Mouse (Mus musculus): ENCODE measurements at regions not wholly inside any gene's neighbourhood (a gene's known extent, or its start where the extent isn't known, plus 50 kb on each side); places are given as distances from the start of the nearest gene placed in this dataset.

- Histone ChIP-seq H3K4me3 (ENCODE audit: low read depth, low read length) (no peak overlapping the region), H3K27ac (ENCODE audit: insufficient read depth, low read length) (no peak overlapping the region), H3K36me3 (ENCODE audit: control insufficient read depth, insufficient read depth, low read length, poor library complexity, severe bottlenecking) (no peaks in the 10 kb centered on the region), H3K9ac (ENCODE audit: low read depth, poor library complexity, severe bottlenecking) (no peak overlapping the region), H3K4me1 (ENCODE audit: control insufficient read depth, insufficient read depth, low read length) (no peaks in the 10 kb centered on the region), H3K9me3 (replicated peaks; ENCODE audit: control insufficient read depth, insufficient read depth, low read length, poor library complexity, severe bottlenecking) (no peaks in the 10 kb centered on the region), H3K27me3 (ENCODE audit: control insufficient read depth, insufficient read depth, low read length, poor library complexity, severe bottlenecking) (no peaks in the 10 kb centered on the region)
- TF ChIP-seq EP300 (IDR thresholded peaks at IDR 0.05; ENCODE audit: insufficient read depth, low read depth, low read length) (no peak), POLR2A (IDR thresholded peaks at IDR 0.05; ENCODE audit: insufficient read depth, low read length) (no peak), CTCF (IDR thresholded peaks at IDR 0.05; ENCODE audit: low read depth, low read length) (no peak)
These were observed 514.7 kb upstream of the Nbea start for GRCm38 (mm10) chr3:56698248-56698647.

DNA sequence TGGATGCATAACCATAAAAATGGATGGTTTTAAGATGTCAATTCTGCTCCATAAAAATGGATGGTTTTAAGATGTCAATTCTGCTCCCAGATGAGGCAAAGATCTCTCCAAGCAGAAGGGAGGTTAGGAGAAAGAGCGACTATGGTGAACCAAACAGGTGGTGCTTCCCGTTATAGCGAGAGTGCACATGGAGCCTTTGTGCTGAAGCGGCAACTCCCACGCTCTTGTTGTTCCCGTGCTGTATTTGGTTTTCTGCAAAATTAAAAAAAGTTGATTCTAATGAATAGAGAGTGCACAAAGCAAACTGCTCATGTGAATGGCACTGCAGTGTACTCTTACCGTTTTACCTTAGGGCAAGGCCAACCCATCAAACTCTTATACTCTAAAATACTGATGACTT is 497.5 kb upstream of the Nbea start:
- Histone ChIP-seq H3K27me3 (ENCODE audit: control insufficient read depth, insufficient read depth, low read length, poor library complexity, severe bottlenecking) (no peaks in the 10 kb centered on the region), H3K4me3 (ENCODE audit: low read depth, low read length) (no peak overlapping the region), H3K4me1 (ENCODE audit: control insufficient read depth, insufficient read depth, low read length) (no peaks in the 10 kb centered on the region), H3K9me3 (replicated peaks; ENCODE audit: control insufficient read depth, insufficient read depth, low read length, poor library complexity, severe bottlenecking) (no peaks in the 10 kb centered on the region), H3K27ac (ENCODE audit: insufficient read depth, low read length) (no peak overlapping the region), H3K9ac (ENCODE audit: low read depth, poor library complexity, severe bottlenecking) (no peak overlapping the region), H3K36me3 (ENCODE audit: control insufficient read depth, insufficient read depth, low read length, poor library complexity, severe bottlenecking) (no peaks in the 10 kb centered on the region)
- TF ChIP-seq POLR2A (IDR thresholded peaks at IDR 0.05; ENCODE audit: insufficient read depth, low read length) (no peak), CTCF (IDR thresholded peaks at IDR 0.05; ENCODE audit: low read depth, low read length) (no peak), EP300 (IDR thresholded peaks at IDR 0.05; ENCODE audit: insufficient read depth, low read depth, low read length) (no peak)

DNA sequence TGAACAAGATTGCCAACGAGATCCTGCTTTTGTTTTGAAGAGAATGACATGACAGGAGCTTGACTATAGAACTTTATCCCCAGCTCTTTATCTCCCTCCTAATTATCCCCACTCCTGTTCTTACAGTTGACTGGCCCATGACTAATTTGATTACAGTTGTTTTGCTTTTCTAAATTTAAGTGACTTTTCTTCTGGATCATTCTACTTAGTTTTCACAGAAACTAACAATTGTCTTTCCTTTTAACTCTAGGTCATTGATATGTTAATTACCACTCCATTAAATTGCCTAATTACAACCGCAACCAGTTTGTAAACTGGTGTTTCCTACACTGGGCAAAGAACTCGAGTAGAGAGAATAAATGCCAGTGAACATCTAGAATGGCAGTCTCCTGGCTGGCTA is 485.3 kb upstream of the Nbea start:
- no peaks in the 10 kb centered on the region for H3K27me3 ChIP-seq (ENCODE audit: control insufficient read depth, insufficient read depth, low read length, poor library complexity, severe bottlenecking)
- H3K4me1 ChIP-seq (ENCODE audit: control insufficient read depth, insufficient read depth, low read length), result no peaks in the 10 kb centered on the region

DNA sequence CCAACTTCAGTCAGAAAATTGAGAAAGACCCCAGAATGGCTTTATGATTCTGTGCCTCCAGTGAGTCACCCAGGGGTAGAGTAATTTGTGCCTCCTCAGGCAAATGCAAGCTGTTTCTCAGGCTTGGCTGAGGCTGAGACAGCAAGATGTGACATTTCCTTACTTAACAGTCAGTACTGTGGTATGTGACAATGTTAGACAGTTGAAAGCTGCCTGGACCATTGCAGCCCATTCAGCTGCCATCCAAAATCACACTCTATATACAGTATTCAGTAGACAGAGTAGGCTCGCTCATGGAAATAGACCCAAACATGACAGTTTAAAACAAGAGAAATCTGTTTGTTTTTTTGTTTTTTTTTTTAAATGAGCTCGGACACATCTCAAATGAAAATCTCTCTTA is 477.1 kb upstream of the Nbea start:
- no peaks in the 10 kb centered on the region for H3K36me3 ChIP-seq (ENCODE audit: control insufficient read depth, insufficient read depth, low read length, poor library complexity, severe bottlenecking)
- H3K4me1 ChIP-seq (ENCODE audit: control insufficient read depth, insufficient read depth, low read length), result no peaks in the 10 kb centered on the region
- no peak overlapping the region for H3K27ac ChIP-seq (ENCODE audit: insufficient read depth, low read length)
- H3K4me3 ChIP-seq (ENCODE audit: low read depth, low read length), result no peak overlapping the region
- H3K27me3 ChIP-seq (ENCODE audit: control insufficient read depth, insufficient read depth, low read length, poor library complexity, severe bottlenecking), result no peaks in the 10 kb centered on the region
- TF ChIP-seq POLR2A (IDR thresholded peaks at IDR 0.05; ENCODE audit: insufficient read depth, low read length), result no peak
- no peak for TF ChIP-seq CTCF (IDR thresholded peaks at IDR 0.05; ENCODE audit: low read depth, low read length)
- no peak for TF ChIP-seq EP300 (IDR thresholded peaks at IDR 0.05; ENCODE audit: insufficient read depth, low read depth, low read length)
- H3K9ac ChIP-seq (ENCODE audit: low read depth, poor library complexity, severe bottlenecking), result no peak overlapping the region
- H3K9me3 ChIP-seq (replicated peaks; ENCODE audit: control insufficient read depth, insufficient read depth, low read length, poor library complexity, severe bottlenecking), result no peaks in the 10 kb centered on the region

More for the DNA sequence above, 485.3 kb upstream of the Nbea start:
- no peak overlapping the region for H3K9ac ChIP-seq (ENCODE audit: low read depth, poor library complexity, severe bottlenecking)
- TF ChIP-seq CTCF (IDR thresholded peaks at IDR 0.05; ENCODE audit: low read depth, low read length), result no peak
- TF ChIP-seq EP300 (IDR thresholded peaks at IDR 0.05; ENCODE audit: insufficient read depth, low read depth, low read length), result no peak
- H3K27ac ChIP-seq (ENCODE audit: insufficient read depth, low read length), result no peak overlapping the region
- no peaks in the 10 kb centered on the region for H3K9me3 ChIP-seq (replicated peaks; ENCODE audit: control insufficient read depth, insufficient read depth, low read length, poor library complexity, severe bottlenecking)
- H3K4me3 ChIP-seq (ENCODE audit: low read depth, low read length), result no peak overlapping the region
- no peaks in the 10 kb centered on the region for H3K36me3 ChIP-seq (ENCODE audit: control insufficient read depth, insufficient read depth, low read length, poor library complexity, severe bottlenecking)

GRCm38 (mm10) chr3:56647313-56647712 is 463.8 kb upstream of the Nbea start:
- no peak overlapping the region for H3K27ac ChIP-seq (ENCODE audit: insufficient read depth, low read length)
- no peaks in the 10 kb centered on the region for H3K9me3 ChIP-seq (replicated peaks; ENCODE audit: control insufficient read depth, insufficient read depth, low read length, poor library complexity, severe bottlenecking)
- H3K4me3 ChIP-seq (ENCODE audit: low read depth, low read length), result no peak overlapping the region
- no peak overlapping the region for H3K9ac ChIP-seq (ENCODE audit: low read depth, poor library complexity, severe bottlenecking)
- TF ChIP-seq POLR2A (IDR thresholded peaks at IDR 0.05; ENCODE audit: insufficient read depth, low read length) (no peak), CTCF (IDR thresholded peaks at IDR 0.05; ENCODE audit: low read depth, low read length) (no peak), EP300 (IDR thresholded peaks at IDR 0.05; ENCODE audit: insufficient read depth, low read depth, low read length) (no peak)
- no peaks in the 10 kb centered on the region for H3K27me3 ChIP-seq (ENCODE audit: control insufficient read depth, insufficient read depth, low read length, poor library complexity, severe bottlenecking)
- no peaks in the 10 kb centered on the region for H3K4me1 ChIP-seq (ENCODE audit: control insufficient read depth, insufficient read depth, low read length)
- H3K36me3 ChIP-seq (ENCODE audit: control insufficient read depth, insufficient read depth, low read length, poor library complexity, severe bottlenecking), result no peaks in the 10 kb centered on the region

Data from ES-Bruce4 (cell line).